Mouse (Mus musculus) erythroblast, adult 5-6 weeks (primary cell): ENCODE data around the gene Agbl4. TPM values are rescaled to one million over a fixed set of nuclear protein-coding genes. Genes with fewer than 3 reads are reported as not detected.

Experiments
- ATAC-seq: replicated peaks from 2 replicates; pipeline ENCODE4 v1.8.0; 2016; ENCODE audit warnings: moderate number of reproducible peaks, mild to moderate bottlenecking, moderate TSS enrichment, inconsistent platforms; ENCODE audit not compliant: poor library complexity, low FRiP score, severe bottlenecking
- total RNA-seq, 2 experiments: library from RNA; stranded (forward) in 1 of 2; stranded (reverse) in 1 of 2; fragments of 150-400 nt in 1 of 2; fragments of 200-764, 138-1000 nt in 1 of 2; gene quantifications; 2 replicates each; pipeline versions ENCODE4 v1.2.3 to v1.2.4; 2015 to 2017; ENCODE audit warnings: low replicate concordance in 2 of 2

The Agbl4 gene
- total RNA-seq, 2 experiments from 2014 or later: not detected

DNA sequence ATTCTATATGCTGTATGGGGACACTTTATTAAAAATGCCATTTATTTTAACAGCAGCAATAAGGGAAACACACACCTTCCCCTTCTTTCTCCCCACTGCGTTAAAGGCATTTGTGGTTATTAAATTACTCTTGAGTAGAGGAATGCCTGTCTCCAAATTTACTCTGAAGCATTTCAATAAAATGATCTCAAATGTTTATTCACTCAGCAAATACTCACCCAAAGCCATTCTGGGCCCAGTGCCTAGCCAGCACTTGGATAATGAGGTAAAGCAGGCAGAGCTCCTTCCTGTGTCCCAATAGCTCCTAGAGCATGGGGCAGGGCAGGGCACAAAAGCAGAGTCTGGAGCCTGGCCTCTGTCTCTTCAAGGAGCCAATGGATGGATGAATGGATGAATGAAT lies 1075.6 kb downstream of the Agbl4 start:
- ATAC-seq: no peak

DNA sequence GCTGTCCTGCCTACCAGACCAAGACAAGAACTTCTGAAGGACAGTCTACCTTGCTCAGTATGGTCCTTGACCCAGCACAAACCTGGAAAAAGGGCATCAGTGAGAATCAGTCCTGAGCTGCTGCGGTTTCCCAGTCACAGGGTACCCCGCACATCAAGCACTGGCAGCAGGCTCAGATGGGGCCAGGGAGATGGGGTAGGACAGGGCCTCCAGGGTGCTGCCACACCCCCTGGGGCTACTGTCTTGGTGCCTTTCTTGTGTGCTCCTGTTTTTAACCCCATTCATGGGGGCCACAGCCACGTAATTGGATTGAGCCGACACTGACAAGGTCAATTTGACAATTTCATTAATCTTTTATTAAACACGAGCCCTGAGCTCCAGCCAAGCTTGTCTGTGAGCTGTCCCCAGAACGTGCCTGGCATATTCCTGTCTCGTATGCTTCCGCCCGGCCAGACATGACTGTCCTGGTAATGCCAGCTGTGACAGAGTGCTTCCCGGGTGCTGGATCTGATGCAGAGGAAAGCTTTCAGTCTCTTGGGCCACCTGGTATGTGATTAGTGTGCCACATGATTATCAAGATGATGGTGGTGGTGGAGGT lies 1078.0 kb downstream of the Agbl4 start:
- ATAC-seq: no peak

DNA sequence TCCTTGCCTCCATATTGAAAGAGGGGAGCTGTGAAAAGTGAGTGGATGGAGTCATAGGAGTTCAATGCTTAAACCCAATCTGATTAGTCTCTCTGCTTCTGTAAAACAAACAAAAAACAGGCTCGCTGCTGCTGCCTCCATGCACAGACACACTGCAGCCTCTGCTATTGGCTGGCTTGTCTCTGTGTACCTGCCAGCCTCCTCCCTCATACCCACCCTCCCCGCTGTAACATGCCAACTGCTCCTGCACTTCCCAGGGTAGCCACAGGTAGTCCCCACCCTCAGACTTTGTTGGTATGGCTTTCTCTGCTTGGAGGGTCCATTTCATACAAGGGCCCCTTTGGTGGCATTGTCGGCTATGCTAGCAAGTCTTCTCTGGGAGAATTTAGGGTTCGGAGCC lies 1080.0 kb downstream of the Agbl4 start:
- ATAC-seq: no peak

DNA sequence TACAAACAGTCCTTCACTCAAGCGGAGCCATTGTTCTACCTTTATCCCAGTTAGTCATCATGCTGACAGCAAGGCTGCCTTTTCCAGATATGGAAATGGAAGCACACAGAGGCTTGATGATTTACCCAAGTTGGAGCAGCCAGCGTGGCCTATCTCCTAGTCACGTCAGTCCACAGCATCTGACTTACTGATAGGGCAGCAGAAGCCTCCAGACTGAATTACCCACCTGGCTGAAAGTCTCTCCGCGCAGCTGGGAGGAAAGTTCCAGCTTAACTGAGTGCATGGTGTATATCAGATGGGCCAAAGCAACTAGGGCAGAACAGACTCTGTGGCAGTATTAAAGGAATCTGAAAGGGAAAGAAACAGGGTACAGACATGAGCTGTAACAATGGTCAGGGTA lies 1086.0 kb downstream of the Agbl4 start:
- ATAC-seq: no peak

DNA sequence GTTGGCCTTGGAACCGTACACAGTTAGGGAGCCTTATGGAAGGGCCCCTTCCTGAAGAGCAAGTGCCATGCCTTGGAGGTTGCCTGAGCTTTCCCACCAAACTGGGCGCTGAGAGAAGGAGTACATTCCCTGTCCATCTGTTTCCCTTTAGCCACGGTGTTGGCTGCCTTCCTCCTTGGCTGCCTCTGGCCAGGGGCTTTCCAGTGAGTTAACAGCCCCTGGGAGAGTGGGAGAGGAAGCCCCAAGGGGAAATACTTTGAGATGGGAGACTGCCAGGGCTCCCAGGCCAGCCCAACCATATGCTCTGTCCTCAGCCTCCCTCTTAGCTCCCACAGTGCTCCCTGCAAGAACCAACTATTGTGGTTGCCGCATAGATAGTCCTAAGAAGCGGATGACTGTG lies 1087.7 kb downstream of the Agbl4 start:
- no peak for ATAC-seq

DNA sequence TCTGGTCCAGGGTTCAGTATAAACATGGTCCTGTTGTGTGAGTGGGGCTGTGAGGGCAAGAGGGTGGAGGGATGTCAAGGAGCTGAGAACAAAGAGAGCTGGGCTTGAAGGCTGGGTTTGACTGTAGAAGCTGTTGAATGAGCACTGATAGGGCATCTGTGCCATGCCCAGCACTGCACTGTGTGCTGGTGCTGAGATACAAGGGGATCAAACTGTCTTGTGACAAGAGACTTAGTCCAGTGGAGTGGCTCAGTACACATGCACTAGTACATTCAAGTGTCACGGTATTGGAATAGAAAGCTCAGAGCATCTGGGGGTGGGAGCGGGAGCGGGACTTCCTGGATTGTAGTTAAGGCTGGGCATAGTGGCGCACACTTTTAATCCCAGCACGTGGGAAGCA lies 1088.7 kb downstream of the Agbl4 start:
- no peak for ATAC-seq

DNA sequence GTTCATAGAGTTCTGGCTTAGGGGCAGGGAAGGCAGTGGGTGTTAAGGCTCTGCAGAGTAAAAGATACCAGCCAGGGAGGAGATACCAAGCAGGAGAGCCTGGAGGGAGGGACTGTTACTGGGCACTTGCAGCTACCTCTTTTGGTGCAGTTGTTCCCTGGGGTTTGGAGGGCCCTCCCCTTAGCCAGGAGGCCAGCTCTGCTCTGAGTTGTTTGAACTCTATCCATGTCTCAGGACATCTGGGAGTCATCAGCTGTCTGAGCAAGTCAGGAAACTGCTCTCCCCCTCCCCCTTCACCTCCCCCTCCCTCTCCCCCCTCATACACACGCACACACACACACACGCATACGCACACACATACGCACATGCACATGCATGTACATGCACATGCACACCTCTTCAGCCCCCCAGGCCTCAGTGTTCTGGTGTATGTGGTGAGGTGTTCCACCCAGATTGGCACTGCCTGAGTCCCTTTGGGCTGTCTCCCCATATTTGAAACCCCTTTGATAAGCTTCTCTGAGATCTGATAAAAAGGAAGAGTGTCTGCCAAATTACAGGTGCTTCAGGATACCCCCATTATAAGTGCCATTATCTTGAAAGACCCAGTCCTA lies 1089.9 kb downstream of the Agbl4 start:
- ATAC-seq: no peak

DNA sequence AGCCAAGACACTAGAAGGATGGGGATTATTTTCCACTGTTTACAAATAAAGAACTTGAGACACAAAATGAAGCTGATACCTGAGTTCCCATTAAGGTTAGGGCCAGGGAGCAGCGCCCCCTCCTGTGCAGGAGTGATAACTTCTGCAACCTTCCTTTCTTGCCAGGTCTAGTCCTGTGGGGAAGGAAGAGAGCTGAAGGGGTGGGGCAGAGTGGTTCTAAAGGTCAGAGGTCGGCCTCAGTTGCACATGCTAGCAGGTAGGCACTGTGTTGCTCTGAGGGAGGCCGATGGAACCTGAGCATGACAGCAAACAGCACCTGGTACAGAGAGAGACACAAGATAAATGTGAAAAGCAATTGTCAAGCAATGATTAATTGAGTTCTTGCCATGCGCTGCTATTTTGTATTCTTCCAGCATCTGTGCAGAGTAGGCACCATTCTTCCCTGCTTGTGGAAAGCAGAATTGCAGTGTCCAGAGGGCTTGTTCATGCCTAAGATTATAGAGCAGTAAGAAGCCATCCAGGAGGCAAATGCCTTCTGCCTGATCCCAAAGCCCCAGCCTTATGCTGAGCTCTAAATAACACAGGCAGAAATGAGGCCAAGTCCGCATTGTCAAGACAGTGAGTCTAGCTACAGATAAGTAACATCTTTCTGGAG lies 1096.4 kb downstream of the Agbl4 start:
- no peak for ATAC-seq

DNA sequence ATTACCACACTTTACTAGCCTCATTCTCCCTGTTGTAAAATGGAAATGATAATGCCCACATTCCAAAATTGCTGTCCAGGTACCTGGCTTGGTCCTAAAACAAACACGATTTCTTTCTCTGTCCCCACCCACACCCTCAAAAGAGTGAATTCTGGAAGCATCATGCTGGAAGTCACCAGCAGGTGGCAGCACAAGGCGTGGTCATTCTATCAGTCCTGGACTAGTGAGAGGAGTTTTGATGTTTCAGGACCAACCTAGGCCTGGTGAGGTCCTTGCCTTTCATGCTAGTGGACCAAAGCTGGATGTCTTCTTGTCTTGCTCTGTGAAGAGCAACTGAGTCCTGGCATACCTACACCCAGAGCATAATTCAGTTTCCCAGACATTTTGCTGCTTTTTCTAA lies 1098.5 kb downstream of the Agbl4 start:
- ATAC-seq: no peak

DNA sequence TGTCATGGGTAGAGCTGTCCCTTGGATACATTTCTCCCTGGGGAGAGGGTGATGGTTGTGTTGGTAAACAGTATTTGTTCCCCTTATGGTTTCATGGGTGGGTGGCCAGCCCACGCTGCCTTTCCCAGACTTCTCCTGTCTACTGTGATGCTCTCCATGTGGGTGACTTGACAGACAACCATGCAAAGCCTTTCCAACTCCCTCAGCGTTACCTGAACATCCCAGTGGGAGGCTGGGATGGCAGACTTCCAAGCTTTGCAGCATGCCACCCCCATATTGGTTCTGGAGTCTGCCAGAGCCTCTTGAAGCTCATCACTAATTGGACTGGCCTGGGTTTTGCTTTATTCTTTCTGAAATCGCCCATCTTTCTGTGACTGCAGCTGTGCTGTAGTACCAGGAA lies 1101.3 kb downstream of the Agbl4 start:
- ATAC-seq: no peak

DNA sequence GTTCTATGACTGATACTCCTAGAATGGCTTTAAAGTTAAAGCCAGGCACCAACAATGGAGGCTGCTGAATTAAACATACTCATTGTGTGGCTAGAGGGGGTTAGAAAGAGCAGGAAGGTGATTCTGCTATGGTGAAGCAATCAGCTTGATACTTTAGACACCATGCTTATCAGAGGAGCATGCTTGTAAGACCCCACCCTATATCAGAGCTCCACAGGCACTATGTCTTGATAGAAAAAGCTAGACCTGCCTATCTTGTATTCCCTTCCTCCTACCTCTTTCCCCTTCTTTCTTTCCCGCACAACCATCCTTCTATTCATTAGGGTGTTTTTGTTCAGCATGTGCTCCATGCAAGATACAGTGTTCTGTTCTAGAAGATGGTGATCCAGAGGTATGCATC lies 1104.0 kb downstream of the Agbl4 start:
- ATAC-seq: peak; percentile 43; the same call in 1 of the 2 replicates

DNA sequence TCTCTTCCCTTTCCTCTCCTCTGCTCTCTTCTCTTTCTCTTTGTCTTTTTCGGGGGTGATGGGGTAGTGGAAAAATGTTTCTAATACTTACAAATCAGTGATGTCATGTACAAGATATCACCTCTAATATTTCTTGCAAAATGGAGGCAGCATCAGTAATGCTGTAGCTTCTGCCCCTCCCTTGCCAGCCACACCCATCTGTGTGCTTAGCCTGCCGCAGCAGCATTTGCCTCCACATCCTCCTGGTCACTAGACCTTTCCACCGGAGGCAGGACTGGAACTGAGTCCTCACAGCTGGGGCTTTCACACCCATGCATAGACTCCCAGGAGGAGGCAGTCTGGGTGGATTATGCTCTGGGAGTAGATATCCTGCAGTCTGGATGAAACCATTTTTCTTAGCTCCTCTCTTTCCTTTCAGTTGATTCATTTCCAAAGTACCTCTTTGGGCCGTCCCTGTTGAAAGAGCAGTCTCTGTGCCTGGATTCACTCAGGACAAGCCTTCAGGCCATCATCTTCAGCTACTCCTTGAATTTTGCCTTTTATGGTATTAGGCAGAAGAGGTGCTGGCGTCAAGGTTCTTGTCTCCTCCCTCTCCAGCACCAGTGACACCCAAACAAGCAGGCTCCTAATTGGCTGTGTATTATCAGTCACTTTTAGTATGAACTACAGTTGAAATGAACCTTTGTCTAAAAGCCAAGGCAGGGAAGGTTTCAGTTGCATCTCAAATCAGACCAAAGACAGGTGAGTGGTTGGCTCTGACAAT lies 1105.7 kb downstream of the Agbl4 start:
- peak; percentile 60; the same call in 1 of the 2 replicates for ATAC-seq

DNA sequence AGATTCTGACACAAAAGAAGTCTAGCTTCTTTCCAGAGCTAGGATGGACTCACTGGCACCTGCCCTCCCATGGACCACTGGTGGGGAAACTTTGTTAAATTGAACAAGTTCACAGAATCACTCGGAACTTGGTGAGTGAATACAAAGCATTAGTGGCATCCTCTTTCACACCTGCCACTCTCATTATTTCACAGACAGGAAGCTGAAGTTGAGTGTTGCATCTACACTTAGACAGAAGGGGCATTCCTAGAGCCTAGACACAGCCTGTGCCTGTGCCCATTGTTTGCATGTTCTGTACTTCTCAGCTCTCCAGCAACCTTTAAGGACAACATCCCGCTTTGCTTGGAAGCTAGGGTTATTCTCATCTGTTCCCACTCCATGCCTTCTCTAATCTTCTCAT lies 1107.5 kb downstream of the Agbl4 start:
- ATAC-seq: no peak

DNA sequence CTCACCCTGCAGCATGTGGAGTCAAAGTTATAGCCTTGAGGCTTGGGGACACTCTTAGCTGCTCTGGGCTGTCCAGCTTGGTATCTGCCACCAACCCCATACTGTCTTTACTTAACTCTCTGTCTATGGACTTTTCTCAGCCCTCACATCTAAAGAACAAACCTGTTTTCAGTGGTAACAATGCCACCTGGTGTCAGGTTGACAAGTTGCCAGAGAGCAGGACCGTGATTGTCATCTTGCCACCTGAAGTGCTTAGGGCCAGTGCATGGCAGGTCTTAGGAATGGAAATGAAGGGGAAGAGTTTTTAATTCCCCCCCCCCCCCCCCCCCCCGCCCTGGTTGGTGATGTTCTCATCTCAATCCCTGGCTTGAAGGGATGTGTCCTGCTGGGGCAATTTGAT lies 1112.7 kb downstream of the Agbl4 start:
- no peak for ATAC-seq

DNA sequence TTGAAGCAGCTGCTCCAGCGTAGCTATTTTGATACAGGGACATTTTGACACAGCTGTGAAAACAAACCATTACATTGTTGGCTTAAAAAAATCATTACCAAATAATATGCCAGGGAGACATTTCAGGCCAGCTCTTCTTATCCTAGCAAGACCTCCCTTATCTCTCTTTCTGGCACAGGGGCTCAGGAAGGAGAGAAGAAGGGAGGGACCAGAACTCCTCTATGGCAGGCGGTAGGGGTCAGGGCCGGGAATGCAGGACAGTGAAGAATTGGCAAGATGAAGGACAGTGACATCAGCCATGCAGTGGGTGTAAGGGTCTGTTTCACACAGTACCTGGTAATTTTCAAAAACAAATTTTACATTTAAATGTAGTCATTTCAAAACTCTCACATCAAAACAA lies 1116.5 kb downstream of the Agbl4 start:
- ATAC-seq: no peak

DNA sequence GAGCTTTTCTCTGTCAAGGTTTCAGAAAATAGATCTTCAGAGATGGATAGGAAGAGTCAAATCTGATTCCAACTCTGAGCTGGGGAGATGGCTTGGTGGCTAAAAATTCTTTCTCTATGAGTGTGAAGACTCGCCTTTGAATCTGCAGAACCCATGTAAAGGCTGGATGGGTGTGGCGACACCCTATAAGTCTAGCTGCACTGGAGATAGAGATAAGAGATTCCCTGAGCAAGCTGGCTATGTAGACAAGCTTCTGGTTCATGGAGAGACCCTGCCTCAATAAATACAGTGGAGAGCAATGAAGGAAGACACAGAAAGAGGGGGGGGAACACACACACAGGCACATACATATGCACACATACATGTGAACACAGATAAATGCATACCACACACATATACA lies 1118.7 kb downstream of the Agbl4 start:
- no peak for ATAC-seq

DNA sequence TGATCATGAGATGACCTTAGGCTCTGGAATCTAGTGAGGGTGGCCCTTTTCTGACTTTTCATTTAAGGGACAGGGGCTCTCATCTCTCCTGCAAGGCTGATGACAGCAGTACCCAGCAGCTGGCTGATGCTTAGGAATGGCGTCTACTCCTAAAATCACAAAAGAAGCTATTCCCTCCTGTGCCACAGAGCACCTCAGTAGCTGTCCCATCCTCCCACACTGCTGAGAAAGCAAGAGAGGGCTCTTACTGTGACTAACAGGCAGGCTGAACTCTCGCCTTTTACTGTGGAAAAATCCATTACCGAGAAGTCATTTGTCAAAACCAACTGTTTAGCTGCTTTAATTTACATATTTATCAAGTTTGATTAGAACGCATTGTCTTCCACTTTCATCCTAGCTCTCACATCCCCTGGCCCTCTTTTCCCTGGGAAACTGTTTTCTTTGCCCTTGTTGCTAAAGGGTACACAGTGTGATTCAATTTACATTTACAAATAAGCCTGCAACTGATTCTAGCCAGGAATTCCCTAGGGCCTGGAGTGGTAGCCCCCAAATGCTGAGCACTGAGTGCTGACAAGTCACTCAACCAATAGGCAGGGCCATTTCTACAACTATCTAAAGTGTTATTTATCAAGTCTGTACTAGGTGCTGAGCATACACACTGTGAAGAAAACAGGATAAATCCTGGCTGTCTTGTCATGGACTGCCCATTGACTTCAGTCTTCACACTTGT lies 1119.8 kb downstream of the Agbl4 start:
- ATAC-seq: no peak

DNA sequence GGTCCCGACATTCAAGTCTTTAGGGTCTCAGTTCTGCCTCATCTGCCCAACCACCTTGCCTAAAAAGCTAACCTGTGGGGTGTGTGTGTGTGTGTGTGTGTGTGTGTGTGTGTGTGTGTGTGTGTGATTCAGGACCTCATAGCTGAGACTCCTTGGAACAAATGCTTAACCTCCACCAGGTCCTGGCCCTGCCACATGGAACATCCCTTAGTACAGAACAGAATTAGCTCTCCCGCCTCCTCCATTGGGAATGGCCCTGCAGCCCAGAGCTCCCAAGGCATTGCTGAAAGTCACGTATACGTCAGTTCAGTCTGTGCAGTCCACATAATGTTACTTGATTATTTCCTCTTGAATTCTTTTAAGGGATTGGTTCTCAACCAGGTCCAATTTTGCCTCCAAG lies 1120.7 kb downstream of the Agbl4 start:
- no peak for ATAC-seq

DNA sequence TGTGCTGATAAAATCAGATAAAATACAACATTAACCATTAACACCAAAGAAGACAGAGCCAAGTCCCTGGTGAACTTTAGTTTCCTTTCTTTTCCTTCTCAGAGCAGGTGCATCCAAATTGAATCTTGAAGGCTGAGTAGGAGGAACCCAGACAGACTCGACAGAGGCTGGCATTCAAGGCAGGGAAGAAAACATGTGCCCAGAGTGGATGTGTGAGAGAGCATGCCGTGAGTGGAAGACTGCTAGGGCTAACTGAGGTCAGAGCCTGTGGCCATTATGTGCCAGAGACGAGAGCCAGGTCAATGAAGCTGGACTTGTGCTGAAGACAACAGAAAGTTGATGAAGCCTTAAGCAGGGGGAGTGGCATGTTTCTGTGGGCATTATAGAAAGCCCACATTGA lies 1121.8 kb downstream of the Agbl4 start:
- no peak for ATAC-seq

DNA sequence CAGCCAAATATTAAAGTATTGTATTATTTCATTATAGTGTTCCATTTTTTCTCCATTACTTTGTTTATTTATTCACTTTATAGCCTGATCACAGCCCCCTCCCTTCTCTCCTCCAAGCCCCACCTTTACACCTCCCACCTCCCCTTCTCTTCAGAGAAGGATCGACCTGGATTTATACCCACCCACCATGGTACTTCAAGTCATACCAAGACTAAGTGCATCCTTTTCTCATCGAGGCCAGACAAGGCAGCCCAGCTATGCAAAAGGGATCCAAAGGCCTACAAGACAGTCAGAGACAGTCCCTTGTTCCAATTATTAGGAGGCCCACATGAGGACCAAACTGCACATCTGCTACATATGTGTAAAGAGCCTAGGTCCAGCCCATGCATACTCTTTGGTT lies 1122.5 kb downstream of the Agbl4 start:
- ATAC-seq: no peak
